Mouse (Mus musculus) cortical plate, adult 2 months (tissue): ENCODE measurements around the gene Fuca1. TPM values are rescaled to one million over a fixed set of nuclear protein-coding genes. Genes with fewer than 3 reads are reported as not detected.
A peak's percentile ranks its signal among the peaks of the same experiment; 100 is the strongest.

ENCODE experiments used
- H3K27ac ChIP-seq: fragments of 200-500 bp; 2 replicates; pipeline ENCODE4 v1.5.1; 2012; ENCODE audit warnings: low read length, control low read depth, inconsistent platforms; ENCODE audit not compliant: insufficient read depth
- H3K4me1 ChIP-seq: fragments of 200-500 bp; 2 replicates; pipeline ENCODE4 v1.6.1; 2011; ENCODE audit warnings: low read length; ENCODE audit not compliant: control insufficient read depth, insufficient read depth
- H3K4me3 ChIP-seq: fragments of 200-500 bp; 2 replicates; pipeline ENCODE4 v1.5.1; 2011; ENCODE audit warnings: mild to moderate bottlenecking, low read length, control low read depth; ENCODE audit not compliant: insufficient read depth
- CTCF ChIP-seq: fragments of 200-500 bp; IDR thresholded peaks from 2 replicates; pipeline ENCODE4 v1.5.1; 2011; ENCODE audit warnings: mild to moderate bottlenecking, control low read depth, low read length; ENCODE audit not compliant: insufficient read depth; ENCODE audit errors: extremely low read depth
- POLR2A ChIP-seq: fragments of 200-500 bp; IDR thresholded peaks from 2 replicates; pipeline ENCODE4 v1.6.1; 2011; ENCODE audit warnings: mild to moderate bottlenecking, low read length, control low read depth; ENCODE audit not compliant: insufficient read depth; ENCODE audit errors: extremely low read depth
- polyA plus RNA-seq: library from polyadenylated mRNA; depleted of rRNA; stranded (reverse); fragments of >200 nt; gene quantifications from 2 replicates; pipeline ENCODE4 v1.2.3, GENCODE M21; 2012; rRNA removed

Gene Fuca1
- polyA plus RNA-seq, 1 experiment: 37.8 TPM

- TF ChIP-seq POLR2A (no peak), CTCF (no peak)
- H3K4me1 ChIP-seq: peaks cover 5% of the 10 kb centered on the region
- peak overlapping the region; percentile 95; the same call in 1 of the 2 replicates for H3K4me3 ChIP-seq
- H3K27ac ChIP-seq: no peak overlapping the region
Observed at GRCm38 (mm10) chr4:135985769-135986168, 65.2 kb downstream of the Fuca1 start.

GRCm38 (mm10) chr4:135986301-135986942, 65.9 kb downstream of the Fuca1 start:
- 0 out of 2 replicates have a peak overlapping the region, but pooled peaks have one; percentile 17 for H3K27ac ChIP-seq
- H3K4me3 ChIP-seq: peak overlapping the region; percentile 95
- TF ChIP-seq POLR2A (no peak), CTCF (no peak)
- H3K4me1 ChIP-seq: peaks cover 5% of the 10 kb centered on the region

GRCm38 (mm10) chr4:135986943-135987710, 66.6 kb downstream of the Fuca1 start, which contains the start of gene Pithd1:
Gene Pithd1, minus strand, starts transcription at chr4:135987264.
- Histone ChIP-seq H3K4me3 (peak within 1 kb of the TSS; percentile 95), H3K4me1 (peaks cover 2% of the 10 kb centered on the region), H3K27ac (peak within 1 kb of the TSS; percentile 75)
- TF ChIP-seq CTCF (no peak), POLR2A (peak; percentile 92)

- TF ChIP-seq CTCF (no peak), POLR2A (no peak)
- Histone ChIP-seq H3K4me3 (peak overlapping the region; percentile 95; the same call in 1 of the 2 replicates), H3K27ac (no peak overlapping the region)
Observed at GRCm38 (mm10) chr4:135987714-135988113, 67.2 kb downstream of the Fuca1 start.

More at GRCm38 (mm10) chr4:135987714-135988113, 67.2 kb downstream of the Fuca1 start:
- H3K4me1 ChIP-seq: peaks cover 2% of the 10 kb centered on the region; the same call in 1 of the 2 replicates

Other genes starting within 250 kb of the Fuca1 start
- gene Ifnlr1, start 234.4 kb upstream of the Fuca1 start, polyA plus RNA-seq: 0.11 and 0.15 TPM in 2 replicates
- gene Il22ra1, start 192.6 kb upstream of the Fuca1 start, polyA plus RNA-seq: 0.04 TPM in 1 of 2 replicates, not detected in the other
- 2.2 and 2.5 TPM in 2 replicates for gene Myom3, start 161.0 kb upstream of the Fuca1 start, polyA plus RNA-seq
- gene Srsf10, start 65.0 kb upstream of the Fuca1 start, polyA plus RNA-seq: 49.1 and 54.7 TPM in 2 replicates
- gene Pnrc2, start 46.9 kb upstream of the Fuca1 start, polyA plus RNA-seq: 55.4 and 61.0 TPM in 2 replicates
- 0.11 and 0.15 TPM in 2 replicates for gene Cnr2, start 25.3 kb upstream of the Fuca1 start, polyA plus RNA-seq
- gene Hmgcl, start 25.7 kb downstream of the Fuca1 start, polyA plus RNA-seq: 46.4 and 50.5 TPM in 2 replicates
- 35.9 and 38.9 TPM in 2 replicates for gene Gale, start 43.0 kb downstream of the Fuca1 start, polyA plus RNA-seq
- 98.6 and 108 TPM in 2 replicates for gene Lypla2, start 51.9 kb downstream of the Fuca1 start, polyA plus RNA-seq
- gene Pithd1, start 66.5 kb downstream of the Fuca1 start, polyA plus RNA-seq: 103 and 110 TPM in 2 replicates
- 16.5 and 16.8 TPM in 2 replicates for gene Eloa, start 101.0 kb downstream of the Fuca1 start, polyA plus RNA-seq
- gene Rpl11, start 132.7 kb downstream of the Fuca1 start, polyA plus RNA-seq: 511 and 520 TPM in 2 replicates
- 75.7 and 82.9 TPM in 2 replicates for gene Id3, start 222.8 kb downstream of the Fuca1 start, polyA plus RNA-seq